Mouse (Mus musculus): ENCODE results near the gene D11Wsu47e. TPM values are rescaled to one million over a fixed set of nuclear protein-coding genes. Genes with fewer than 3 reads are reported as not detected.

Gene D11Wsu47e
- polyA plus RNA-seq, 1 experiment from 2014 or later: 27.6 TPM

DNA sequence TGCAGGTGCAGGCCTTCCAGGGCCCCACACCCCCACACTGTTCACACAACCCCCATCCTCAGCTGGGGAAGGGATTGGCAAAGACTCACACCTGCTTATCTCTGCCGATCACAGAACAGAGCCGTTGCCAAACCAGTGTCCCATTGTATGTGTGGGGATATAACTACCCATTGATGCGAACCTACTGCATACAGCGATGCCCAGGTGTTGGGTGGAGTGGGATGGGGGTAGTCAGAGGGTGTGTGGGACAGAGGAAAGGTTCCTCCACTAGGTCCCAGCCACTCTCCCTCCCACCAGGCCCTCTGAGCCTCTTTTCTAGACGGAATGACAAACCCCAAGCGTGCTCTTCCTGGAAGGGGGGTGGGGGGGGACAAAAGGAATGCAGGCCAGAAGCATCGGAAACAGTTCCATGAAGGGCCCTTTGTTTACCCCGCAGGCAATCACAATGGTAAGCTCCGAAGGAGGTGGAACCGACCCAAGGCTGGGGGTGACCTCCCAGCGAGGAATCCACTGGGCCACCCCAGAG, 25.6 kb downstream of the D11Wsu47e start, which contains the start of gene Cpsf4l:
TSS of gene Cpsf4l (minus strand) at position 287 of the 526 bp plus-strand sequence.
- Histone ChIP-seq H3K9me3 (no peaks in the 10 kb centered on the region), H3K4me1 (peaks cover 17% of the 10 kb centered on the region), H3K27me3 (no peaks in the 10 kb centered on the region), H3K27ac (replicated peaks) (peak within 1 kb of the TSS; percentile 47; the same call in 1 of the 2 replicates), H3K4me2 (replicated peaks) (no peak within 1 kb of the TSS), H3K4me3 (no peak within 1 kb of the TSS), H3K36me3 (no peaks in the 10 kb centered on the region), H3K9ac (replicated peaks) (no peak within 1 kb of the TSS)
- ATAC-seq (replicated peaks): 0 out of 2 replicates have a peak, but pooled peaks have one; percentile 26
- WGBS: 2% methylated on average over 11 of the region's 11 CpGs

DNA sequence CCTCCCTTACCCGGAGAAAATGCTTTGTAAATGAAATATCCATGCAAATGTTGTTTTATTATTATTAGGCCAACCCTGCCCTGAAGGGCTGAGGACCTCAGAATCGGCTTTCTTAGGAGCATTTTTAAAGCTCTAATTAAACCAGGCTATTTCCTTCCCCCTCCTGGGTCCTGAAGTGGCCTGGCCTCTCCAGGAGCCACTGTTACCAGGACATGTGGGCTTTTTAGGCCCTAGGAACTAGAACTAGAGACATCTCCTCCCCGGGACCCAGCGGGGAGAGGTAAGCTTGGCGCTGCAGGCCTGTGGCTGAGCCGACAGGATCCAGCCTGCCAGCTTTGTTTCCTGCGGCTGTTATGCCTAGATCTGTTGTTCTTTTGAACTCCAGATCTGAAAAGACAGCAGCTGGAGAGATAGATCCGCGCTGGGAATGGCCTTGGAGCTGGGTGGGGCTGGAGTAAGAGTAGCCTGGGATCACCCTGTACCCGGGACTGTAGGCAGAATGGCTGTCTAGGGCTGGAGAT, 26.1 kb downstream of the D11Wsu47e start:
- Histone ChIP-seq H3K4me3 (no peak overlapping the region), H3K36me3 (no peaks in the 10 kb centered on the region), H3K27me3 (no peaks in the 10 kb centered on the region), H3K4me1 (peaks cover 17% of the 10 kb centered on the region), H3K9me3 (no peaks in the 10 kb centered on the region), H3K27ac (replicated peaks) (peak overlapping the region; percentile 47; the same call in 1 of the 2 replicates), H3K4me2 (replicated peaks) (no peak overlapping the region), H3K9ac (replicated peaks) (no peak overlapping the region)
- ATAC-seq (replicated peaks): peak; percentile 53
- WGBS: under 1% methylated on average over 10 of the region's 10 CpGs

DNA sequence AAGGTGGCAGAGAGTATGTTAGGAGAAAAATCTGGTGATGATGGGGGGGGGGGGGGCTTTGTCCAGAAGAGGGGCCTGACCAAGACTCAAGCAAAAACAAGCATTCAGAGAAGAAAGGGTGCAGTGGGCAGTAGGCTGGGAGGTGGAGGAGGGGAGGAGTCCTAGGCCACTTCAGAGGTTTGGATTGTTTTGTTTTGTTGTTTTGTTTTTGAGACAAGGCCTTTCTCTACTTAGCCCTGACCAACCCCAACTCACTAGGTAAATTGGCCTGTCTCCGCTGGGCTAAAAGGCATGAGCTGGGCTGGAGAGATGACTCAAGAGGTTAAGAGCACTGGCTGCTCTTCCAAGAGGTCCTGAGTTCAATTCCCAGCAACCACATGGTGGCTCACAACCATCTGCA, 26.8 kb downstream of the D11Wsu47e start:
- no peak for ATAC-seq (replicated peaks)
- 45% methylated on average over 1 of the region's 1 CpGs for WGBS
- no peak overlapping the region for H3K4me3 ChIP-seq
- H3K9ac ChIP-seq (replicated peaks): no peak overlapping the region
- H3K4me1 ChIP-seq: peaks cover 17% of the 10 kb centered on the region
- no peak overlapping the region for H3K4me2 ChIP-seq (replicated peaks)
- no peak overlapping the region for H3K27ac ChIP-seq (replicated peaks)
- no peaks in the 10 kb centered on the region for H3K36me3 ChIP-seq
- no peaks in the 10 kb centered on the region for H3K27me3 ChIP-seq
- no peaks in the 10 kb centered on the region for H3K9me3 ChIP-seq

DNA sequence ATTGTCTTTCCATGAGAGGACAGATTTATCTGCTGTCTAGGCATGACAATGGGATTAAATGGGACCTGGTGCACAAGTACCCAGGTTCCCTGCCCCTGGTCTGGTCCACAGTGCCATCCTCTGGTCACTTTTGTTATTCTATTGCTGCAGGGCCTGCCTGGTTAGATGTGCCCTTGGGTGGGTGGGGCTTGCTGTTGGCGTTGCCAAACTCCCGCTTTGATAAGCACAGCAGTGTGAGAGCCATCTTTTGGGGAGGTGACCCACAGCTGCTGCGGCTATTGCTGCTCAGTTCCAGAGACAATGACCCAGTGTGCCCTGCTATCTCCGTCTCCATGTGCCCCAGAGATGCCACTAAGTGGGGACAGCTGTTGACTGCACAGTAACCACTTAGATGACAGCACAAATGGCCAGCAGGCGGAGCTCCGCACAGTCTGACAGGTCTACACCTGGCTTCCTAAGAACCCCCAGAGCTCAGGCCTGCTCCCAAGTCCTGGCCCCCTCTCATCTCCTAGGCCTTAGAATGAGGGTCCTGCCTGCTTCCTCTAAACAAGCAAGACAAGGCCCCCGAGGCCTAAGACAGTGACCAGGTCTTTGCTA, 31.0 kb downstream of the D11Wsu47e start:
- WGBS: 72% methylated on average over 7 of the region's 7 CpGs
- Histone ChIP-seq H3K27me3 (no peaks in the 10 kb centered on the region), H3K4me1 (peaks cover 7% of the 10 kb centered on the region), H3K9ac (replicated peaks) (no peak overlapping the region), H3K36me3 (no peaks in the 10 kb centered on the region), H3K9me3 (no peaks in the 10 kb centered on the region), H3K27ac (replicated peaks) (no peak overlapping the region), H3K4me2 (replicated peaks) (no peak overlapping the region), H3K4me3 (no peak overlapping the region)
- no peak for ATAC-seq (replicated peaks)

DNA sequence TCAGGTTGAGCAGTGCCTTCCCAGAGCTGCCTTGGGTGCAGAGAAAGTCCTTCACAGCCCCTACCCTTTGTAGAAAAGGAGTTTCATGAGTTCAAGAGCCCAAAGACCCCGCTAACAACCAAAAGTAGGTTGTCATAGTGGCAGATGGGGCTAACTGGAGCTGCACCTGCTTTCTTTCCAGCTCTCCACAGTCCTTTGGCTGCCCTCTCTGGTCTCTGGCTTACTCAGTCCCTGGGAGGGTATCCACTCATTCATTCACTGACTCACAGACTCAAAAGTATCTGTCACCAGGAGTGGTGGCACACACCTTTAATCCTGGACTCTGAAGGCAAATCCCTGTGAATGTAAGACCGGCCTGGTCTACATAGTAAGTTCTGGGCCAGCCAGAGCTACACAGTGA, 31.9 kb downstream of the D11Wsu47e start:
- Histone ChIP-seq H3K27me3 (no peaks in the 10 kb centered on the region), H3K4me2 (replicated peaks) (no peak overlapping the region), H3K9ac (replicated peaks) (no peak overlapping the region)

DNA sequence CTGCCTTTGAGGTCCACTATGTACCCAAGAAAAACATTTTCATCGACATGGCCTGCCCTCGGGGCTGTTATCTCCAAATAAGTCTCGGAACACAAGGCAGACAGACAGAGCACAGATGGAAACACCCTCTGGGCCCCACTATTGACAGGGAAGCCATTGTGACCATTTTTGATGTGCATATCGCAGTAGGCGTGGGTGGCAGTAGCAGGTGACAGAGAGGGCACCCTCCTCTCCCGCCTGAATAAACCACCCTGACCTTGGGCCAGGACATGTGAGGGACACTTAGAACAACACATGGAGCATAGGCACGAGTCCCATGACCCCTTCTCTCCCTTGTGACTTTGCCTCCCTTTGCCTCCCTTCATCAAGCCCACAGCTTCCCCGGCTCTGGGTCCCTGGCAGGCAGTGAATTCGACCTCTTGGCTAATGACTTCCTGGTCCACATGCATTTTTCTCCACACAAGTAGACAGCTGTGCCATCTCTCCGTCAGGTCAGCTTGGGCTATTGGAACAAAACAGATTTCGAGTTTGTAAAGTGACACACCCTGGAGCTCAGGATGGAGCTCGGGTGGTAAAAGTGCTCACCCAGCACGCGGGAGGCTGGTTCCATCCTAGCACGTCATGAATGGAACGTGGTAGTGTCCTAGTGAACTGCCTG, 33.7 kb downstream of the D11Wsu47e start:
- Histone ChIP-seq H3K4me2 (replicated peaks) (no peak overlapping the region), H3K4me1 (peaks cover 4% of the 10 kb centered on the region; the same call in 1 of the 2 replicates), H3K27ac (replicated peaks) (no peak overlapping the region), H3K4me3 (no peak overlapping the region), H3K9ac (replicated peaks) (no peak overlapping the region), H3K9me3 (no peaks in the 10 kb centered on the region), H3K36me3 (no peaks in the 10 kb centered on the region), H3K27me3 (no peaks in the 10 kb centered on the region)
- 76% methylated on average over 16 of the region's 16 CpGs for WGBS
- ATAC-seq (replicated peaks): no peak

More for the DNA sequence above, 31.9 kb downstream of the D11Wsu47e start:
- no peak for ATAC-seq (replicated peaks)
- WGBS: 94% methylated on average over 2 of the region's 2 CpGs
- H3K36me3 ChIP-seq: no peaks in the 10 kb centered on the region
- H3K4me3 ChIP-seq: no peak overlapping the region
- no peaks in the 10 kb centered on the region for H3K9me3 ChIP-seq
- no peak overlapping the region for H3K27ac ChIP-seq (replicated peaks)
- H3K4me1 ChIP-seq: no peaks in the 10 kb centered on the region

DNA sequence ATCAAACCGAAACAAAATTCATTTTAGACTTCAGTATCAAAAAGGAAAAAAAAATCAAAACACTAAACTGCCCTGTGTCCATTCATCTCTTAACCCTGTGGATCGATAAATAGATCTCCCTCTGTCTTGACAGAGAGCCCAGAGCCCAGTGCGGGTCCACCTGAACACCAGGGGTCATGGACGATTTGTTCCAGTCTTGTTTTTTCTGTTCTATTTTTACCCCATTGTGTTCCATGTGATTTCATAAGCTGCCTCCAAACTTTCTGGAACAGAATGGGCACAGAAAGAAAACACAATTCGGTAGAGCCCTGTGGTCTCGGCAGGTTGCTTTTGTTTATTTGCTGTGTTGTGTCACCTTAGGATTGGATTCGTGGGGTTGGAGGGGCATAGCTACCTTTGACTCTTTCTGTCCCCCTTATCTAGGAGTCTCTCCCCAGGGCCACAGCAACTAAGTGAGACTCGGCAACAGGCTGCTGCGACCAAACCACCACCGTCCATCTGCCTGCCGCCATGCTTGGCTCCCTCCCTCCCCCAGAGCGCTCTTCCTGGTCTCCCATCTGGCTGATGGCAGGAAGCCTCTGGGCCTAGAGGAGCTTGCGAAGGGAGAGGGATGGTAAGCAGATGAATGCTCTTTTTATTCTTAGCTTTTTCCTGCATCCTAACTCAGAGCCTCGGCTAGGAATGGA, 38.3 kb downstream of the D11Wsu47e start:
- Histone ChIP-seq H3K36me3 (peaks cover 15% of the 10 kb centered on the region), H3K4me1 (peaks cover 31% of the 10 kb centered on the region), H3K27me3 (no peaks in the 10 kb centered on the region), H3K27ac (replicated peaks) (no peak overlapping the region), H3K4me2 (replicated peaks) (no peak overlapping the region), H3K9ac (replicated peaks) (no peak overlapping the region), H3K4me3 (no peak overlapping the region), H3K9me3 (no peaks in the 10 kb centered on the region)
- 73% methylated on average over 14 of the region's 14 CpGs for WGBS
- 0 out of 2 replicates have a peak, but pooled peaks have one; percentile 11 for ATAC-seq (replicated peaks)

DNA sequence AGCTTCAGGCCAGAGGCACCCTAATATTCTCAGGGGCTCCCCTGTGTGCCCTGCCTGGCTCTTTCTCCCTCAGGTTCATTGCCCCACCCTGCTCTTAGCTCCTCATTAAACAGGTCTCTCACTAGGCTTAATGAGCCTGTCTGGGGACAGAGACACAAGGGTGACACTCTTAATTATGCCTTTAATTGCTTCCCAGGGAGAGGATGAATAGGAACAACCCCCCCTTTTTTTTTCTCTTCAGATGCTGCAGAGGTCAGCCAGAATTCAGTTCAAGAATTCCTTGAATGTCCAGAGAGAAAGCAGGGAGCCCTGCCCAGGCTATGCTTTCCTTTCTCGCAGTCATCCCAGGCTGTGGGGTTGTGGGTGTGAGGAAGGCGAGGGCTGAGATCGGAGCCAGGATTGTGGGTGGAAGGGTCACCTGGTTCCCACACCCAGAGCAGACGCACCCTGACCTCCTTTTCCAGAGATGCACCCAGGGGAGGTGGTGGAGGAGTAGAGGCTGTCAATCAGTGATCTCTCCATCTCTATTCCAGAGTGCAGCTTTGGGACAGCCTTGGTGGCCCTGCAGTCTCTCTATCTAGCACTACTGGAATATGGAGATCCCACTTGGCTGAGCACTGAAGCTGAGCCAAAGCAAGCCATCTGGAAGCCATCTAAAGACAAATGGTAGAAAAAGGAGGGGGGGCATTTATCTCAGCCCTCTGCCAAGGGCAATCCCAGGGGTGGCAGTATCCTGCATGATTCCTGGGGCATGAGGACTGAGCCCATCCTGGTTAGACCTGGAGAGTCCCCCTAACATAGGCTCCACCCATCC, 41.2 kb downstream of the D11Wsu47e start:
- no peaks in the 10 kb centered on the region for H3K9me3 ChIP-seq
- H3K27me3 ChIP-seq: no peaks in the 10 kb centered on the region
- H3K4me3 ChIP-seq: no peak overlapping the region
- H3K36me3 ChIP-seq: peaks cover 29% of the 10 kb centered on the region
- no peak overlapping the region for H3K9ac ChIP-seq (replicated peaks)
- peak overlapping the region; percentile 58 for H3K27ac ChIP-seq (replicated peaks)
- ATAC-seq (replicated peaks): peak; percentile 54
- WGBS: 53% methylated on average over 4 of the region's 4 CpGs
- H3K4me1 ChIP-seq: peaks cover 39% of the 10 kb centered on the region
- no peak overlapping the region for H3K4me2 ChIP-seq (replicated peaks)

DNA sequence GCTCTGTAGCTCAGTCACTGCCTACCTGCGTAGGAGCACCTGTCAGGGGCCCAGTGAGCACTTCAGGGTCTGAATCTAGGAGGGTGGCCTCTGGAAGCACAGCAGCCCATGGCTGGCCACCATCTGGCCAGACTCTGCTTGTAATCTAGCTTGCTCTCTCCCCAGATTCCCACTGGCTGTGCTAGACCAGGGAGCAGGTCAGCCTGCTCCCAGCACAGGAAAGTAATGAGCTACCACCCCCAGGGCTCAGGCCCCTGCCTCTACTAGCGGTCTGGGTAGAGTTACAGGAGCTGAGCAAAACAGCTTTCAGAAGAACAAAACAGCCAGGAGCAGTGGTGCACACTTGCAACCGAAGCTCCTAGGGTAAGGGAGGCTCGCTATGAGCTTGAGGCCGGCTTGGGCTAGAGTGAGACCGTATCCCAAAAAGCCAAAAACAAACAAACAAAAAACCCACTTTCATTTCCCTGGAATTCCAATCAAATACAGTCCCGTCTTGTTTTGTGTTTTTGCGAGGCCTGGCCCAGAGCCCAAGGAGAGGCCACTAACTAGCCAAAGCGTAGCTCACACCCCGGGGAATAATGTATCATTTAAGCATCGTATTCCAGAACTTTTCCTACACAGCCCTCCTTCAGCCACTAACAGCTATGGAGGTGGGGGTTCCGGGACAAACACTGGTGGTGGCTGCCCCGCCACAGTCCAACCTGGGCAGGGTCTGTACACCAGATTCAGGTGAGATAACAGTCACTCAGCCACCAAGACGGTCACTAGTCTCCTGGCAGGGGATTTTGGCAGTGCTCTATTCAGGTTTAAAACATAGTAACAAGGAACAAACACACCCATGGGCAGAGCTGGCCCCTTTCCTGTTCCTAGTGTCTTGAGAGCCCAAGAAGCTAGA, 43.0 kb downstream of the D11Wsu47e start:
- no peak overlapping the region for H3K9ac ChIP-seq (replicated peaks)
- 66% methylated on average over 14 of the region's 14 CpGs for WGBS
- H3K4me1 ChIP-seq: peaks cover 45% of the 10 kb centered on the region
- no peaks in the 10 kb centered on the region for H3K27me3 ChIP-seq
- no peaks in the 10 kb centered on the region for H3K9me3 ChIP-seq
- H3K36me3 ChIP-seq: peaks cover 29% of the 10 kb centered on the region
- peak overlapping the region; percentile 32 for H3K27ac ChIP-seq (replicated peaks)
- H3K4me2 ChIP-seq (replicated peaks): no peak overlapping the region
- no peak for ATAC-seq (replicated peaks)
- no peak overlapping the region for H3K4me3 ChIP-seq

DNA sequence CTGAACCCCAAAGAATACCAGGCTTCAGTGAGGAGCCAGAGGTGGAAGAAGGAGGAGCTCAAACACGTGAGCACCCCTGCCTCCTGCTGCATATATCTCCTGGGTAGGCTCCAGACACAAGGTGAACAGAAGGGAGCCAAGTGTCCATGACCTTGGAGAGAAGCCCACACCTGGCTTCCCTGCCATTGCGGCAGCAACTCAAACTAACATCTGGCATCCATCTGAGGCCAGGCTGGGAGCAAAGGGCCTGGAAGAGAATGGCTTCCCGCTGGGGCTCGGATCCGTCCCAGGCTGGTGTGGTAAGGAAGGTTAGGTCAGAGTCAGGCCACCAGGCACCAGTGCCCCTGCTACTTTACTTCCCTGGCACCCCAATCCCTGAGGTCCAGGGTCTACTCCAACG, 43.8 kb downstream of the D11Wsu47e start:
- Histone ChIP-seq H3K9me3 (no peaks in the 10 kb centered on the region), H3K27me3 (no peaks in the 10 kb centered on the region), H3K4me3 (no peak overlapping the region), H3K36me3 (peaks cover 29% of the 10 kb centered on the region), H3K4me1 (peaks cover 40% of the 10 kb centered on the region), H3K4me2 (replicated peaks) (no peak overlapping the region), H3K27ac (replicated peaks) (peak overlapping the region; percentile 32; the same call in 1 of the 2 replicates), H3K9ac (replicated peaks) (no peak overlapping the region)
- 82% methylated on average over 6 of the region's 6 CpGs for WGBS
- no peak for ATAC-seq (replicated peaks)

DNA sequence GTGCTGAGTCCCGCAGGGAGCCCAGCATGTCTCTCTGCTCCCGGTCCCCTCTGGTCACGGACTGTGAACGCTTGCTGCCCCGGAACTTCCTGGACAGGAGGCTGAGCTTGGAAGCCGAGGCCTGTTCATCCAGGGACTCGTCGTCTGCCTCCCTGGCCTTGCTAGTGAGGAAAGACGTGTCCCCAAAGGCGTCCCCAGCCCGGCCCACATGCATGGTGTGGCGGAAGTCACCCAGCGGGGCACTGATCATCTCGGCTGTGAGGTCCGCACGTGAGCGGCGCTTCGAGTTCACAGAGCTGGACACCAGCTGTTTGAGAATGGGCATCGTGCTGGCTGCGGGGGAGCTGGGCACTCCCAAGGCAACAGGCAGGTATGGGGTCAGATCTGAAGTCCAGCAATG, 45.0 kb downstream of the D11Wsu47e start:
- Histone ChIP-seq H3K4me2 (replicated peaks) (no peak overlapping the region), H3K9me3 (no peaks in the 10 kb centered on the region), H3K36me3 (peaks cover 29% of the 10 kb centered on the region), H3K4me3 (no peak overlapping the region), H3K4me1 (peaks cover 49% of the 10 kb centered on the region), H3K9ac (replicated peaks) (no peak overlapping the region), H3K27ac (replicated peaks) (no peak overlapping the region), H3K27me3 (no peaks in the 10 kb centered on the region)
- ATAC-seq (replicated peaks): no peak
- WGBS: 87% methylated on average over 21 of the region's 21 CpGs

All from forebrain, embryonic 15.5 days (tissue).